Mouse (Mus musculus) lung, embryonic 16.5 days (tissue): ENCODE data around the gene Gpc5. TPM values are rescaled to one million over a fixed set of nuclear protein-coding genes. Genes with fewer than 3 reads are reported as not detected.

Experiments
- ATAC-seq: fragments of 200-750 bp; cut with Nextera tagmentation; 2 replicates; pipeline ENCODE4 v1.8.0; 2017; ENCODE audit warnings: low read depth, mild to moderate bottlenecking, moderate library complexity
- H3K27ac ChIP-seq: fragments of 300-500 bp; sonication (generic); 2 replicates; pipeline ENCODE4 v1.5.1; 2014; ENCODE audit warnings: mild to moderate bottlenecking, control low read depth, low read length
- H3K27me3 ChIP-seq: fragments of 300-500 bp; sonication (generic); 2 replicates; pipeline ENCODE4 v1.6.1; 2014; ENCODE audit warnings: low read depth, low read length, mixed read lengths; ENCODE audit not compliant: control insufficient read depth, insufficient read depth
- H3K36me3 ChIP-seq: fragments of 300-500 bp; sonication (generic); 2 replicates; pipeline ENCODE4 v1.6.1; 2014; ENCODE audit warnings: low read length; ENCODE audit not compliant: control insufficient read depth, insufficient read depth
- H3K4me1 ChIP-seq: fragments of 300-500 bp; sonication (generic); replicated peaks from 2 replicates; pipeline ENCODE4 v1.6.1; 2014; ENCODE audit warnings: low read length, mixed read lengths; ENCODE audit not compliant: control insufficient read depth, insufficient read depth
- H3K4me2 ChIP-seq: fragments of 300-500 bp; sonication (generic); 2 replicates; pipeline ENCODE4 v1.6.1; 2014; ENCODE audit warnings: low read depth, low read length, control low read depth
- H3K4me3 ChIP-seq: fragments of 300-500 bp; sonication (generic); 2 replicates; pipeline ENCODE4 v1.5.1; 2014; ENCODE audit warnings: mild to moderate bottlenecking, low read length, control low read depth
- H3K9ac ChIP-seq: fragments of 300-500 bp; sonication (generic); 2 replicates; pipeline ENCODE4 v1.6.1; 2014; ENCODE audit warnings: low read length, control low read depth
- H3K9me3 ChIP-seq: fragments of 300-500 bp; sonication (generic); 2 replicates; pipeline ENCODE4 v1.6.1; 2016; ENCODE audit warnings: low read length; ENCODE audit not compliant: control insufficient read depth
- WGBS: fragments of 180-500 bp; shearing (Covaris S2); extraction: QIAGEN DNeasy Blood & Tissue Kit; methylation state at CpG from one replicate; pipeline ENCODE4 v1.1.7; 2014; 5-methylcytosine and 5-hydroxymethylcytosine counted together
- polyA plus RNA-seq: library from polyadenylated mRNA; unstranded; fragments of >200 nt; fragmentation: Nextera tagmentation; extraction: Ambion mirVana; gene quantifications from 2 replicates; pipeline ENCODE4 v1.2.1, GENCODE M21; 2015

Gpc5 gene
- polyA plus RNA-seq, result 0.11 and 0.19 TPM in 2 replicates

- ATAC-seq, result peak; percentile 100
- peak within 1 kb of the TSS; percentile 27 for H3K9ac ChIP-seq
- H3K4me2 ChIP-seq, result peak within 1 kb of the TSS; percentile 96
- H3K4me3 ChIP-seq, result peak within 1 kb of the TSS; percentile 61
- H3K9me3 ChIP-seq, result no peaks in the 10 kb centered on the region
- no peaks in the 10 kb centered on the region for H3K36me3 ChIP-seq
- H3K4me1 ChIP-seq, result peaks cover 9% of the 10 kb centered on the region
- no peak within 1 kb of the TSS for H3K27ac ChIP-seq
- peaks cover 23% of the 10 kb centered on the region for H3K27me3 ChIP-seq
- under 1% methylated on average over 31 of the region's 31 CpGs for WGBS
These were observed at the start of gene Gpc5 for GRCm38 (mm10) chr14:115092081-115092480. Gpc5 (plus strand) TSS chr14:115092215.

DNA sequence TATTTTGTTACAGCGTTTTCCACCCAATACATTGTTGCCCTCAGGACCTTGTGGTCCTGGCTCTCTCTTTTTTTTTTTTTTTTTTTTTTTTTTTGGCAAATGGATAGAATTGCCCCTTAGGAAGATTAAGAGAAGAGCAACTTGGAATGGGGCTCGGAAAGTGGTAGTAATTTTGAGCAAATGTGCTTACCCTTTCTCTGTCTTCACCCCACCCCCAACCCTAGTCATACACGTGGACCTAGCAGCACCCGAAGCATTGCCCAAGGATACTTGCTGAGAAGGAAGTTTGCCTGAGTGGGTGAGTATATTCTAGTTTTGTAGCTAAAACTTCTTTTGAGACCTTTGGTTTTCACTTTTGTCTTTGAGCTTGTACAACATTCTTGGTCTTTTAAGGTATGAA, 49.4 kb upstream of the Gpc5 start:
- Histone ChIP-seq H3K36me3 (peaks cover 36% of the 10 kb centered on the region), H3K4me1 (peaks cover 12% of the 10 kb centered on the region), H3K27me3 (no peaks in the 10 kb centered on the region), H3K4me3 (peak overlapping the region; percentile 85), H3K27ac (peak overlapping the region; percentile 89), H3K9ac (peak overlapping the region; percentile 98), H3K9me3 (no peaks in the 10 kb centered on the region), H3K4me2 (peak overlapping the region; percentile 83)
- ATAC-seq, result no peak
- 3% methylated on average over 4 of the region's 4 CpGs for WGBS

DNA sequence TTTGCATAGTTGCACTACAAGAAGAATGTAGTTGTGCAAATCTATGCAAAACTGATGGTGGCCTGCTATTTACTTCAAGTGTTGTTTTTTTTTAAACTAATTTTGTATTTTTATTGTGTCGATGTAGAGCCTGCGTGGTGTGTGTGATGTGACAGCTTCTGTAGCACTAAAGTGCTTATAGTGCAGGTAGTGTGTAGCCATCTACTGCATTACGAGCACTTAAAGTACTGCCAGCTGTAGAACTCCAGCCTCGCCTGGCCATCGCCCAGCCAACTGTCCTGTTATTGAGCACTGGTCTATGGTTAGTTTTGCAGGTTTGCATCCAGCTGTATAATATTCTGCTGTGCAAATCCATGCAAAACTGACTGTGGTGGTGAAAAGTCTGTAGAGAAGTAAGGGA, 48.0 kb upstream of the Gpc5 start:
- Histone ChIP-seq H3K36me3 (peaks cover 37% of the 10 kb centered on the region), H3K27ac (no peak overlapping the region), H3K9me3 (no peaks in the 10 kb centered on the region), H3K27me3 (no peaks in the 10 kb centered on the region), H3K4me2 (no peak overlapping the region), H3K4me1 (peaks cover 12% of the 10 kb centered on the region), H3K4me3 (no peak overlapping the region), H3K9ac (no peak overlapping the region)
- 81% methylated on average over 5 of the region's 5 CpGs for WGBS
- no peak for ATAC-seq

DNA sequence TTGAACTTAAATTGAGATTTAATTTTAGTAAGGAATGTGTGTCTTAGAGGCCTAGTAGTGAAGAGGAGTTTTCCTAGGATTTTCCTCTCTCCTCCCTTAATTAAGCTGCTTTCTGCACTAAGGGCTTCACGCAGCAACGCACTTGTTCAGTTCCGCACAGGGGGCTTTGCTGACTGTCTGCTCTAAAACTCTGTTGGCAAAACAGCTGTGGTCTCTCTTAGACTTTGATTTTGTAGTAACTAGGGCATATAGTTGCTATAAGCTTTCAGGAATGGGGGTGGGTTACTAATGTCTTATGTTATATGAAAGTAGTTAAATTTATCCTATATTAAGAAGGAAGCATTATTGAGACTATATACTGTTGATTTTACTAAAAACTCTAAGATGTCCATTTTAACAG, 46.3 kb upstream of the Gpc5 start:
- H3K9me3 ChIP-seq, result no peaks in the 10 kb centered on the region
- H3K9ac ChIP-seq, result no peak overlapping the region
- no peak for ATAC-seq
- 87% methylated on average over 3 of the region's 3 CpGs for WGBS
- H3K27ac ChIP-seq, result no peak overlapping the region
- H3K27me3 ChIP-seq, result no peaks in the 10 kb centered on the region
- H3K36me3 ChIP-seq, result peaks cover 37% of the 10 kb centered on the region
- no peak overlapping the region for H3K4me2 ChIP-seq
- H3K4me1 ChIP-seq, result peaks cover 12% of the 10 kb centered on the region
- no peak overlapping the region for H3K4me3 ChIP-seq

- WGBS, result 78% methylated on average over 3 of the region's 3 CpGs
- Histone ChIP-seq H3K4me1 (peaks cover 12% of the 10 kb centered on the region), H3K9me3 (no peaks in the 10 kb centered on the region), H3K36me3 (peaks cover 37% of the 10 kb centered on the region), H3K27ac (no peak overlapping the region), H3K4me3 (no peak overlapping the region), H3K9ac (no peak overlapping the region), H3K4me2 (no peak overlapping the region), H3K27me3 (no peaks in the 10 kb centered on the region)
- no peak for ATAC-seq
These were observed 44.7 kb upstream of the Gpc5 start for GRCm38 (mm10) chr14:115047316-115047715.

- WGBS, result 55% methylated on average over 5 of the region's 5 CpGs
- Histone ChIP-seq H3K27ac (no peak overlapping the region), H3K27me3 (no peaks in the 10 kb centered on the region), H3K9me3 (no peaks in the 10 kb centered on the region), H3K4me3 (no peak overlapping the region), H3K9ac (no peak overlapping the region), H3K4me1 (peaks cover 7% of the 10 kb centered on the region), H3K4me2 (no peak overlapping the region), H3K36me3 (peaks cover 36% of the 10 kb centered on the region)
- no peak for ATAC-seq
These were observed 43.8 kb upstream of the Gpc5 start for GRCm38 (mm10) chr14:115047990-115048862.

DNA sequence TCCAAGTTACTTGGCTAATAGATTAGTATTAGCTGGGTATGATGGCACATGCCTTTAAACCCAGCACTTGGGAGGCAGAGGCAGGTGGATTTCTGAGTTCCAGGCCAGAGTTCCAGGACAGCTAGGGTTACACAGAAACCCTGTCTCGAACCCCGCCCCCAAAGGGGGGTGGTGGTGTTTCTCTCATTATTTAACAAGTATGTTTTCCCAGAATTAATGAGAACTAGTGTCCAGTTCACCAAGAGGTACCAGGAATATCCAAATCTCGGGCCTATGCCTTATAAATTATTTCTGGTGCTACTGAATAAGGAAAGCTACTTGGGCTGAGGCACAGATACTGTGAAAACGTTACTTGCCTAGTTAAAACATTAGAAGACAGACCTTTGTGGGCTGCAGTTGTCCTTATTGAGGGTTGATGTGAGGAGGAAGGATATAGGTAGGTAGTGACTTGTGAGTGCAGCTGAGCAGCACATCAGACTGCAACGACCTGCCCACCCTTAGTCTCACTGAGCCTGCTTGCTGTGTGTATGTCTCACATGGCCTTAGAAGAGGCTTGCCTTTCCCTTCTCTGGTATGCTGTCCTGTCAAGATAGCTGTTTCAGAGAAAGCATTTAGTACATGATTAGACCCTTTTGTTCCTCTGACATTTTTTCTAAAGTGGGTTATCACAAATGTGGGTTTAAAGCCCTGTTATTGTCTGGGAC, 43.0 kb upstream of the Gpc5 start:
- no peaks in the 10 kb centered on the region for H3K27me3 ChIP-seq
- H3K4me3 ChIP-seq, result no peak overlapping the region
- H3K4me2 ChIP-seq, result no peak overlapping the region
- H3K9me3 ChIP-seq, result no peaks in the 10 kb centered on the region
- H3K27ac ChIP-seq, result no peak overlapping the region
- H3K4me1 ChIP-seq, result peaks cover 1% of the 10 kb centered on the region; the same call in 1 of the 2 replicates
- ATAC-seq, result peak; percentile 34; the same call in 1 of the 2 replicates
- 26% methylated on average over 5 of the region's 5 CpGs for WGBS
- no peak overlapping the region for H3K9ac ChIP-seq
- H3K36me3 ChIP-seq, result peaks cover 29% of the 10 kb centered on the region

GRCm38 (mm10) chr14:115049831-115050230, 42.2 kb upstream of the Gpc5 start:
- ATAC-seq, result no peak
- Histone ChIP-seq H3K4me1 (no peaks in the 10 kb centered on the region), H3K4me3 (no peak overlapping the region), H3K36me3 (peaks cover 23% of the 10 kb centered on the region), H3K27me3 (no peaks in the 10 kb centered on the region), H3K9ac (no peak overlapping the region), H3K27ac (no peak overlapping the region), H3K4me2 (no peak overlapping the region), H3K9me3 (no peaks in the 10 kb centered on the region)

GRCm38 (mm10) chr14:115051106-115051760, 40.8 kb upstream of the Gpc5 start:
- H3K9ac ChIP-seq, result no peak overlapping the region
- ATAC-seq, result no peak
- peaks cover 11% of the 10 kb centered on the region for H3K36me3 ChIP-seq
- no peak overlapping the region for H3K27ac ChIP-seq
- WGBS, result 75% methylated on average over 5 of the region's 5 CpGs
- H3K4me2 ChIP-seq, result no peak overlapping the region
- no peak overlapping the region for H3K4me3 ChIP-seq
- H3K27me3 ChIP-seq, result no peaks in the 10 kb centered on the region
- no peaks in the 10 kb centered on the region for H3K9me3 ChIP-seq
- H3K4me1 ChIP-seq, result no peaks in the 10 kb centered on the region
